Mouse (Mus musculus): ENCODE results near the gene Krt17. TPM values are rescaled to one million over a fixed set of nuclear protein-coding genes. Genes with fewer than 3 reads are reported as not detected.
"Not testable (repeated sequence)": the region's sequence is repeated elsewhere in the genome, so short reads cannot be mapped to it uniquely, and the experiment has no call there.

Gene Krt17
- polyA plus RNA-seq, 1 experiment, result not detected

GRCm38 (mm10) chr11:100269821-100270332 lies 9.0 kb upstream of the Krt17 start, which contains the start of gene Krt42:
Gene Krt42 (minus strand): TSS chr11:100269871.
- H3K4me1 ChIP-seq (ENCODE audit: control insufficient read depth, insufficient read depth, low read length), result no peaks in the 10 kb centered on the region
- TF ChIP-seq CTCF (IDR thresholded peaks at IDR 0.05; ENCODE audit: low read depth, low read length), result no peak
- no peak for TF ChIP-seq POLR2A (IDR thresholded peaks at IDR 0.05; ENCODE audit: borderline replicate concordance, low read depth, low read length)

GRCm38 (mm10) chr11:100262058-100262980 lies 1.5 kb upstream of the Krt17 start:
- Histone ChIP-seq H3K4me3 (ENCODE audit: insufficient read depth, low read length) (no peak overlapping the region), H3K27ac (ENCODE audit: insufficient read depth, low read depth, low read length) (no peak overlapping the region)
- TF ChIP-seq POLR2A (IDR thresholded peaks at IDR 0.05; ENCODE audit: borderline replicate concordance, low read depth, low read length) (no peak), CTCF (IDR thresholded peaks at IDR 0.05; ENCODE audit: low read depth, low read length) (no peak)

More at GRCm38 (mm10) chr11:100269821-100270332, 9.0 kb upstream of the Krt17 start, which contains the start of gene Krt42:
- Histone ChIP-seq H3K27ac (ENCODE audit: insufficient read depth, low read depth, low read length) (no peak within 1 kb of the TSS), H3K4me3 (ENCODE audit: insufficient read depth, low read length) (no peak within 1 kb of the TSS)

GRCm38 (mm10) chr11:100261235-100261605 lies 391 bp upstream of the Krt17 start:
- TF ChIP-seq CTCF (IDR thresholded peaks at IDR 0.05; ENCODE audit: low read depth, low read length) (no peak), POLR2A (IDR thresholded peaks at IDR 0.05; ENCODE audit: borderline replicate concordance, low read depth, low read length) (no peak)
- no peak overlapping the region for H3K27ac ChIP-seq (ENCODE audit: insufficient read depth, low read depth, low read length)
- H3K4me1 ChIP-seq (ENCODE audit: control insufficient read depth, insufficient read depth, low read length), result no peaks in the 10 kb centered on the region
- no peak overlapping the region for H3K4me3 ChIP-seq (ENCODE audit: insufficient read depth, low read length)

More at GRCm38 (mm10) chr11:100262058-100262980, 1.5 kb upstream of the Krt17 start:
- no peaks in the 10 kb centered on the region for H3K4me1 ChIP-seq (ENCODE audit: control insufficient read depth, insufficient read depth, low read length)

GRCm38 (mm10) chr11:100259079-100259478 lies 1.8 kb downstream of the Krt17 start:
- no peaks in the 10 kb centered on the region for H3K4me1 ChIP-seq (ENCODE audit: control insufficient read depth, insufficient read depth, low read length)
- TF ChIP-seq POLR2A (IDR thresholded peaks at IDR 0.05; ENCODE audit: borderline replicate concordance, low read depth, low read length), result no peak
- TF ChIP-seq CTCF (IDR thresholded peaks at IDR 0.05; ENCODE audit: low read depth, low read length), result no peak
- no peak overlapping the region for H3K27ac ChIP-seq (ENCODE audit: insufficient read depth, low read depth, low read length)
- no peak overlapping the region for H3K4me3 ChIP-seq (ENCODE audit: insufficient read depth, low read length)

- no peak for TF ChIP-seq POLR2A (IDR thresholded peaks at IDR 0.05; ENCODE audit: borderline replicate concordance, low read depth, low read length)
- Histone ChIP-seq H3K4me3 (ENCODE audit: insufficient read depth, low read length) (no peak overlapping the region), H3K4me1 (ENCODE audit: control insufficient read depth, insufficient read depth, low read length) (no peaks in the 10 kb centered on the region), H3K27ac (ENCODE audit: insufficient read depth, low read depth, low read length) (no peak overlapping the region)
Measured at GRCm38 (mm10) chr11:100257967-100258366, 2.9 kb downstream of the Krt17 start.

GRCm38 (mm10) chr11:100255514-100255913 lies 5.3 kb downstream of the Krt17 start:
- H3K4me1 ChIP-seq (ENCODE audit: control insufficient read depth, insufficient read depth, low read length), result no peaks in the 10 kb centered on the region
- H3K4me3 ChIP-seq (ENCODE audit: insufficient read depth, low read length), result no peak overlapping the region
- H3K27ac ChIP-seq (ENCODE audit: insufficient read depth, low read depth, low read length), result no peak overlapping the region
- TF ChIP-seq POLR2A (IDR thresholded peaks at IDR 0.05; ENCODE audit: borderline replicate concordance, low read depth, low read length) (no peak), CTCF (IDR thresholded peaks at IDR 0.05; ENCODE audit: low read depth, low read length) (no peak)

GRCm38 (mm10) chr11:100254360-100255090 lies 6.3 kb downstream of the Krt17 start:
- TF ChIP-seq POLR2A (IDR thresholded peaks at IDR 0.05; ENCODE audit: borderline replicate concordance, low read depth, low read length) (no peak), CTCF (IDR thresholded peaks at IDR 0.05; ENCODE audit: low read depth, low read length) (no peak)
- no peaks in the 10 kb centered on the region for H3K4me1 ChIP-seq (ENCODE audit: control insufficient read depth, insufficient read depth, low read length)
- no peak overlapping the region for H3K27ac ChIP-seq (ENCODE audit: insufficient read depth, low read depth, low read length)
- H3K4me3 ChIP-seq (ENCODE audit: insufficient read depth, low read length), result no peak overlapping the region

- no peak within 1 kb of the TSS for H3K4me3 ChIP-seq (ENCODE audit: insufficient read depth, low read length)
- no peak for TF ChIP-seq POLR2A (IDR thresholded peaks at IDR 0.05; ENCODE audit: borderline replicate concordance, low read depth, low read length)
- TF ChIP-seq CTCF (IDR thresholded peaks at IDR 0.05; ENCODE audit: low read depth, low read length), result no peak
- H3K4me1 ChIP-seq (ENCODE audit: control insufficient read depth, insufficient read depth, low read length), result no peaks in the 10 kb centered on the region
- no peak within 1 kb of the TSS for H3K27ac ChIP-seq (ENCODE audit: insufficient read depth, low read depth, low read length)
Measured at GRCm38 (mm10) chr11:100248852-100249465, 11.9 kb downstream of the Krt17 start, which contains the start of gene Krt16. Gene Krt16 (minus strand): TSS chr11:100248902.

- not testable (repeated sequence) for H3K27ac ChIP-seq (ENCODE audit: insufficient read depth, low read depth, low read length)
Measured at GRCm38 (mm10) chr11:100246471-100246870, 14.4 kb downstream of the Krt17 start.

GRCm38 (mm10) chr11:100240272-100240671 lies 20.6 kb downstream of the Krt17 start:
- H3K4me1 ChIP-seq (ENCODE audit: control insufficient read depth, insufficient read depth, low read length); H3K4me3 ChIP-seq (ENCODE audit: insufficient read depth, low read length); H3K27ac ChIP-seq (ENCODE audit: insufficient read depth, low read depth, low read length): not testable (repeated sequence)

More at GRCm38 (mm10) chr11:100246471-100246870, 14.4 kb downstream of the Krt17 start:
- not testable (repeated sequence) for H3K4me3 ChIP-seq (ENCODE audit: insufficient read depth, low read length); H3K4me1 ChIP-seq (ENCODE audit: control insufficient read depth, insufficient read depth, low read length)
